ENCODE assay signal across 9 mouse cellular contexts in genomic region chr3:144669944-144670874, GRCm38 (mm10). TPM values are rescaled to one million over a fixed set of nuclear protein-coding genes. Genes with fewer than 3 reads are reported as not detected.
DNase-seq lines count a peak whose midpoint lies in the region; ATAC-seq and TF ChIP-seq lines count a peak whose summit lies in the region.
"Had no signal": no experiment of that assay in that cellular context is flagged by ENCODE, and none has a peak within 500 bp of the region (broad histone marks: within the 10 kb centered on the region; RNA-seq: fewer than 3 reads in every experiment).

No protein-coding gene starts in this region.

- H3K36me3 ChIP-seq in hindbrain, embryonic 10.5 days = no peaks in the 10 kb centered on the region
- no peaks in the 10 kb centered on the region for H3K36me3 ChIP-seq in hindbrain, embryonic 13.5 days
- H3K36me3 ChIP-seq in G1E (replicated peaks) = no peaks in the 10 kb centered on the region
- no peaks in the 10 kb centered on the region for H3K36me3 ChIP-seq in liver, embryonic 15.5 days (replicated peaks)
- H3K36me3 ChIP-seq in neural tube, embryonic 15.5 days = no peaks in the 10 kb centered on the region
- H3K36me3 ChIP-seq: embryonic facial prominence, embryonic 13.5 days had no signal

- WGBS in hindbrain, embryonic 10.5 days = 58% methylated on average over 14 of the region's 14 CpGs
- WGBS in hindbrain, embryonic 13.5 days = 62% methylated on average over 14 of the region's 14 CpGs
- 20% methylated on average over 14 of the region's 14 CpGs for WGBS in liver, embryonic 15.5 days (ENCODE audit: insufficient replicate concordance)
- WGBS in neural tube, embryonic 15.5 days = 61% methylated on average over 14 of the region's 14 CpGs

- no peak for TF ChIP-seq CTCF in G1E (IDR thresholded peaks at IDR 0.05; ENCODE audit: low read depth, low read length)

- no peak overlapping the region for H3K4me3 ChIP-seq in hindbrain, embryonic 10.5 days
- no peak overlapping the region for H3K4me3 ChIP-seq in hindbrain, embryonic 13.5 days
- peak overlapping the region; percentile 38; the same call in 1 of the 2 replicates for H3K4me3 ChIP-seq in G1E (ENCODE audit: low read depth, low read length)
- peak overlapping the region; percentile 27 for H3K4me3 ChIP-seq in liver, embryonic 15.5 days (replicated peaks)
- H3K4me3 ChIP-seq in neural tube, embryonic 15.5 days (replicated peaks) = no peak overlapping the region
- H3K4me3 ChIP-seq: embryonic facial prominence, embryonic 13.5 days had no signal

- peaks cover 18% of the 10 kb centered on the region for H3K4me1 ChIP-seq in hindbrain, embryonic 10.5 days (replicated peaks)
- peaks cover 2% of the 10 kb centered on the region; the same call in 1 of the 2 replicates for H3K4me1 ChIP-seq in hindbrain, embryonic 13.5 days (replicated peaks)
- peaks cover 81% of the 10 kb centered on the region for H3K4me1 ChIP-seq in G1E (ENCODE audit: insufficient read depth, low read depth, low read length)
- peaks cover 77% of the 10 kb centered on the region for H3K4me1 ChIP-seq in liver, embryonic 15.5 days (replicated peaks)
- H3K4me1 ChIP-seq in neural tube, embryonic 15.5 days = peaks cover 3% of the 10 kb centered on the region; the same call in 1 of the 2 replicates
- H3K4me1 ChIP-seq: embryonic facial prominence, embryonic 13.5 days had no signal

- no peaks in the 10 kb centered on the region for H3K9me3 ChIP-seq in hindbrain, embryonic 10.5 days
- no peaks in the 10 kb centered on the region for H3K9me3 ChIP-seq in hindbrain, embryonic 13.5 days
- no peaks in the 10 kb centered on the region for H3K9me3 ChIP-seq in G1E (replicated peaks)
- no peaks in the 10 kb centered on the region for H3K9me3 ChIP-seq in liver, embryonic 15.5 days (replicated peaks)
- no peaks in the 10 kb centered on the region for H3K9me3 ChIP-seq in neural tube, embryonic 15.5 days (replicated peaks)
- H3K9me3 ChIP-seq: embryonic facial prominence, embryonic 13.5 days had no signal

- DNase-seq in hindbrain, embryonic 10.5 days (ENCODE audit: low spot score) = no peak
- peak; percentile 86 for DNase-seq in G1E (ENCODE audit: low spot score)
- DNase-seq in embryo, embryonic 10.5 days (ENCODE audit: low spot score) = peak; percentile 27
- no peak for DNase-seq in adrenal gland, adult 2 months
- no peak for DNase-seq in urinary bladder, postnatal 36 days (ENCODE audit: low spot score in 2 of 2)

- no peaks in the 10 kb centered on the region; the same call in 1 of the 2 replicates for H3K27me3 ChIP-seq in hindbrain, embryonic 10.5 days (ENCODE audit: insufficient read depth, poor library complexity, severe bottlenecking)
- H3K27me3 ChIP-seq in hindbrain, embryonic 13.5 days = no peaks in the 10 kb centered on the region
- H3K27me3 ChIP-seq in G1E (ENCODE audit: insufficient read depth, low read length) = no peaks in the 10 kb centered on the region
- no peaks in the 10 kb centered on the region for H3K27me3 ChIP-seq in liver, embryonic 15.5 days
- H3K27me3 ChIP-seq in neural tube, embryonic 15.5 days (replicated peaks) = no peaks in the 10 kb centered on the region

- no peak overlapping the region for H3K4me2 ChIP-seq in hindbrain, embryonic 13.5 days
- peak overlapping the region; percentile 73 for H3K4me2 ChIP-seq in liver, embryonic 15.5 days
- no peak overlapping the region for H3K4me2 ChIP-seq in neural tube, embryonic 15.5 days
- H3K4me2 ChIP-seq: embryonic facial prominence, embryonic 13.5 days had no signal

- H3K27ac ChIP-seq in hindbrain, embryonic 10.5 days = 0 out of 2 replicates have a peak overlapping the region, but pooled peaks have one; percentile 29
- no peak overlapping the region for H3K27ac ChIP-seq in hindbrain, embryonic 13.5 days
- peak overlapping the region; percentile 94 for H3K27ac ChIP-seq in liver, embryonic 15.5 days (replicated peaks)
- H3K27ac ChIP-seq in neural tube, embryonic 15.5 days (replicated peaks) = no peak overlapping the region
- H3K27ac ChIP-seq: embryonic facial prominence, embryonic 13.5 days had no signal

- ATAC-seq in hindbrain, embryonic 13.5 days (ENCODE audit: low FRiP score) = no peak
- ATAC-seq in G1E (ENCODE audit: extremely low read depth, insufficient number of reproducible peaks, low FRiP score, poor library complexity, severe bottlenecking) = peak; percentile 90
- peak; percentile 98 for ATAC-seq in liver, embryonic 15.5 days (ENCODE audit: insufficient read depth)
- ATAC-seq in neural tube, embryonic 15.5 days (ENCODE audit: low FRiP score) = no peak

- H3K9ac ChIP-seq in hindbrain, embryonic 13.5 days = no peak overlapping the region
- H3K9ac ChIP-seq in liver, embryonic 15.5 days = peak overlapping the region; percentile 57
- no peak overlapping the region for H3K9ac ChIP-seq in neural tube, embryonic 15.5 days (replicated peaks)
- H3K9ac ChIP-seq: embryonic facial prominence, embryonic 13.5 days had no signal

RNA-seq across cellular contexts. Expression of gene Sh3glb1, which starts 49.9 kb away (rescaled TPM):
- polyA plus RNA-seq in hindbrain, embryonic 10.5 days (2016; fragmentation: Nextera tagmentation; extraction: Ambion mirVana) = 75.9 and 82.2 TPM in 2 replicates
- polyA plus RNA-seq in hindbrain, embryonic 13.5 days (2015; fragmentation: Nextera tagmentation; extraction: Ambion mirVana) = 109 and 113 TPM in 2 replicates
- total RNA-seq in G1E (2014; fragmentation: Nextera tagmentation) (337 and 350 TPM in 2 replicates), G1E (2017) (73.7 and 79.8 TPM in 2 replicates)
- polyA plus RNA-seq in G1E (2012) = 42.4 and 51.0 TPM in 2 replicates
- polyA plus RNA-seq in liver, embryonic 15.5 days (2015; fragmentation: Nextera tagmentation; extraction: Ambion mirVana) = 79.7 and 86.7 TPM in 2 replicates
- total RNA-seq in adrenal gland, adult 2 months (2021) = 100 to 1,000 TPM; 168 to 210 TPM
- polyA plus RNA-seq in adrenal gland, adult 2 months (2012; rRNA removed) = 14.2 and 16.3 TPM in 2 replicates
- polyA plus RNA-seq in neural tube, embryonic 15.5 days (2015; fragmentation: Nextera tagmentation; extraction: Ambion mirVana) = 114 TPM in 2 replicates

Comparison
In these comparisons a context has a peak if more than half of its experiments do, and no peak if none do; other contexts are left out.
1. H3K27ac ChIP-seq: peak in hindbrain, embryonic 10.5 days (single experiment) and liver, embryonic 15.5 days (single experiment); none in hindbrain, embryonic 13.5 days (single experiment) and neural tube, embryonic 15.5 days (single experiment).
2. DNase-seq: peak in G1E (single experiment) and embryo, embryonic 10.5 days (single experiment); none in hindbrain, embryonic 10.5 days (single experiment), adrenal gland, adult 2 months (single experiment) and urinary bladder, postnatal 36 days (0 of 2).
3. H3K4me3 ChIP-seq: peak in G1E (single experiment) and liver, embryonic 15.5 days (single experiment); none in hindbrain, embryonic 10.5 days (single experiment), hindbrain, embryonic 13.5 days (single experiment) and neural tube, embryonic 15.5 days (single experiment).
4. ATAC-seq: peak in G1E (single experiment) and liver, embryonic 15.5 days (single experiment); none in hindbrain, embryonic 13.5 days (single experiment) and neural tube, embryonic 15.5 days (single experiment).